18 mouse cellular contexts compared by ENCODE assay signal in the genomic region with DNA sequence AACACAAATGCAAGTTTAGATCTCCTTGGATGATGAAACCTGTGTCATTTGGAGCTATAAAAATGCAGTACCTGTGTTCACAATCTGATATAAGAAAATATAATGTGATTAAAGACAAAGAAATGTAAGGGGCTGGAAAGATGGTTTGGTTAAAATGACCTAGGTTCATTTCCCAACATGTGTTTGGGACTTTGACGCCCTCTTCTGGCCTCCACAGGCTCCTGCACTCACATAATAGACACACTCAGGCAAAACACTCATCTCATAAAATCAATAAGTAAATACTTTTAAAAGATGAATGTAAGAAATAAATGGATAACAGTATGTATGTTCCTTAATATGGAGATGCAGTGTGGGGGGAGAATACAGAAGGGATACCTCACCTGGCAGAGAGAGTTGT. TPM values are rescaled to one million over a fixed set of nuclear protein-coding genes. Genes with fewer than 3 reads are reported as not detected.
"Had no signal": no experiment of that assay in that cellular context is flagged by ENCODE, and none has a peak within 500 bp of the region (broad histone marks: within the 10 kb centered on the region; RNA-seq: fewer than 3 reads in every experiment).

No protein-coding gene starts in this region.

- H3K27ac ChIP-seq: kidney, embryonic 15.5 days; limb, embryonic 13.5 days; liver, embryonic 15.5 days; midbrain, embryonic 12.5 days; stomach, embryonic 15.5 days had no signal

- ATAC-seq: midbrain, embryonic 16.5 days had no signal

- DNase-seq: kidney, adult 11 months; kidney, postnatal 14 days; layer of hippocampus, postnatal 36 days; left cerebral cortex, postnatal 4 days; lung, embryonic 14.5 days; right cerebral cortex, postnatal 14 days; thymus, adult 2 months; thymus, postnatal 25 days had no signal

- H3K4me2 ChIP-seq: kidney, embryonic 15.5 days; limb, embryonic 13.5 days; liver, embryonic 15.5 days; lung, embryonic 14.5 days; midbrain, embryonic 12.5 days; stomach, embryonic 15.5 days had no signal

- H3K4me3 ChIP-seq: kidney, embryonic 15.5 days; limb, embryonic 13.5 days; liver, embryonic 15.5 days; midbrain, embryonic 12.5 days; stomach, embryonic 15.5 days had no signal

- H3K27me3 ChIP-seq: kidney, embryonic 15.5 days; limb, embryonic 13.5 days; liver, embryonic 15.5 days; midbrain, embryonic 12.5 days; stomach, embryonic 15.5 days had no signal

- H3K36me3 ChIP-seq: kidney, embryonic 15.5 days; limb, embryonic 13.5 days; midbrain, embryonic 12.5 days; stomach, embryonic 15.5 days had no signal

- H3K4me1 ChIP-seq: kidney, embryonic 15.5 days; limb, embryonic 13.5 days; midbrain, embryonic 12.5 days had no signal

- H3K9me3 ChIP-seq: kidney, embryonic 15.5 days; limb, embryonic 13.5 days; liver, embryonic 15.5 days; midbrain, embryonic 12.5 days; stomach, embryonic 15.5 days had no signal

- H3K9ac ChIP-seq: kidney, embryonic 15.5 days; limb, embryonic 13.5 days; liver, embryonic 15.5 days; lung, embryonic 14.5 days; midbrain, embryonic 12.5 days; stomach, embryonic 15.5 days had no signal

RNA-seq across cellular contexts. Expression of gene Ube2d2b, which starts 47.2 kb away (rescaled TPM):
- total RNA-seq: layer of hippocampus, postnatal 36 days; left cerebral cortex, postnatal 4 days; megakaryocyte-erythroid progenitor cell, adult 5-6 weeks had no signal
- polyA plus RNA-seq: large intestine, adult 2 months; spleen, adult 2 months; urinary bladder, adult 2 months had no signal
